9 mouse cellular contexts compared by ENCODE assay signal in the genomic region with DNA sequence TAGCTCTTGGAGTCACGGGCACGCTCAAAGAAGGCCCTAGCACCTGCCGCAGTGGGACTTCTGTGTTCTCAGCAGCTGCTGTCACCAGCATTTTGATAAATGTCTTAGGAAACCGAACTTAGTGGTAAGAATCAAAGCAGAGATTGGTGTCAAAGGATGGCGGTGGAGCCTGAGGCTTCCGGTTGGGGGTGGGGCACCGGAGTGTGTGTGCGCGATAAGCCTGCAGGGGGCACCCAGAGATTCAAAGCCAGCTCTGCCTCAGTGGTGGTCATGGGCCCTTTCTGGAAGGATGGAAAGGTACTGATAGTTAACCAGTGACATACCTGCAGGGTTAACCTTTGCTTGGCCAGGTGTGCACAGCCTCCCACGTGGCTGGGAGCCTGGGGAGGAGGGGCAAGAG. TPM values are rescaled to one million over a fixed set of nuclear protein-coding genes. Genes with fewer than 3 reads are reported as not detected.
A peak's percentile ranks its signal among the peaks of the same experiment; 100 is the strongest.
DNase-seq lines count a peak whose midpoint lies in the region; ATAC-seq and TF ChIP-seq lines count a peak whose summit lies in the region.
"Had no signal": no experiment of that assay in that cellular context is flagged by ENCODE, and none has a peak within 500 bp of the region (broad histone marks: within the 10 kb centered on the region; RNA-seq: fewer than 3 reads in every experiment).

No protein-coding gene starts in this region.

- no peaks in the 10 kb centered on the region for H3K9me3 ChIP-seq in CH12.LX (replicated peaks; ENCODE audit: low read length)
- no peaks in the 10 kb centered on the region for H3K9me3 ChIP-seq in embryonic facial prominence, embryonic 13.5 days
- no peaks in the 10 kb centered on the region for H3K9me3 ChIP-seq in intestine, postnatal 0 days (ENCODE audit: control insufficient read depth)
- H3K9me3 ChIP-seq: G1E had no signal

- in situ Hi-C loops in CH12.LX (cut with MboI; ENCODE audit: low pct_ligation_motif_present, low pct_unique_long_range_greater_than_20kb, low sequenced_read_pairs) = no loop called here

- TF ChIP-seq CTCF in CH12.LX (conservative IDR thresholded peaks at IDR 0.05 in 1 of 2, IDR thresholded peaks at IDR 0.05 in 1 of 2; ENCODE audit: low read depth in 2 of 2, low read length in 2 of 2) = peak in 1 of 2 experiments; percentile 43; a peak in 2 of 4 replicates
- TF ChIP-seq CTCF in intestine, postnatal 0 days (IDR thresholded peaks at IDR 0.05; ENCODE audit: low read depth) = peak; percentile 71

- peak; percentile 27; the same call in 1 of the 2 replicates for ATAC-seq in frontal cortex, adult (ENCODE audit: low TSS enrichment)
- no peak for ATAC-seq in embryonic facial prominence, embryonic 13.5 days (ENCODE audit: insufficient number of reproducible peaks, insufficient read depth, low FRiP score, low TSS enrichment, low read depth)
- 0 out of 2 replicates have a peak, but pooled peaks have one; percentile 33 for ATAC-seq in intestine, postnatal 0 days

- peaks cover 87% of the 10 kb centered on the region for H3K27me3 ChIP-seq in CH12.LX (replicated peaks)
- H3K27me3 ChIP-seq in embryonic facial prominence, embryonic 13.5 days = no peaks in the 10 kb centered on the region
- no peaks in the 10 kb centered on the region for H3K27me3 ChIP-seq in intestine, postnatal 0 days (replicated peaks; ENCODE audit: control insufficient read depth, insufficient read depth, low read length)

- dilution Hi-C loops in CH12.LX (cut with MboI; ENCODE audit: extremely low pct_ligation_motif_present, extremely low pct_unique_long_range_greater_than_20kb, low sequenced_read_pairs) = no loop called here

- H3K27ac ChIP-seq in CH12.LX (ENCODE audit: insufficient read depth, low read depth) = no peak overlapping the region
- no peak overlapping the region; the same call in 1 of the 2 replicates for H3K27ac ChIP-seq in embryonic facial prominence, embryonic 13.5 days
- H3K27ac ChIP-seq in intestine, postnatal 0 days (ENCODE audit: low read depth, low read length) = no peak overlapping the region

- TF ChIP-seq RAD21 in CH12.LX (IDR thresholded peaks at IDR 0.05; ENCODE audit: low read depth, low read length) = peak; percentile 2; the same call in 1 of the 2 replicates

- no peak for TF ChIP-seq POLR2A in CH12.LX (IDR thresholded peaks at IDR 0.05; ENCODE audit: low read depth, low read length)

- WGBS in embryonic facial prominence, embryonic 13.5 days = 26% methylated on average over 10 of the region's 10 CpGs
- WGBS in intestine, postnatal 0 days = 20% methylated on average over 10 of the region's 10 CpGs

- DNase-seq in frontal cortex, postnatal 36 days (ENCODE audit: low spot score in 2 of 2) = no peak
- DNase-seq in CH12.LX (ENCODE audit: extremely low read depth) = no peak
- peak; percentile 49 for DNase-seq in lung, postnatal 36 days
- DNase-seq in testis, postnatal 10 days (ENCODE audit: low spot score) = peak; percentile 60
- DNase-seq in gastrocnemius, postnatal 14 days = no peak

- no peaks in the 10 kb centered on the region for H3K79me2 ChIP-seq in CH12.LX (replicated peaks; ENCODE audit: control insufficient read depth, extremely low read depth, insufficient read depth, poor library complexity, severe bottlenecking)

- intact Hi-C loops in gastrocnemius, postnatal 14 days (cut with DNase I; ENCODE audit: low total_unique reads) = no loop called here

- no peak overlapping the region for H3K4me3 ChIP-seq in CH12.LX (replicated peaks in 1 of 3; ENCODE audit: low read depth in 2 of 3, low read length in 2 of 3, poor library complexity in 1 of 3)
- no peak overlapping the region for H3K4me3 ChIP-seq in embryonic facial prominence, embryonic 13.5 days
- no peak overlapping the region for H3K4me3 ChIP-seq in intestine, postnatal 0 days (ENCODE audit: low read depth, low read length)

- no peak for TF ChIP-seq EP300 in CH12.LX (IDR thresholded peaks at IDR 0.05; ENCODE audit: low read length)

- H3K4me1 ChIP-seq in CH12.LX (ENCODE audit: control insufficient read depth in 1 of 2, insufficient read depth in 2 of 2) = no peaks in the 10 kb centered on the region
- H3K4me1 ChIP-seq in embryonic facial prominence, embryonic 13.5 days = peaks cover 22% of the 10 kb centered on the region
- peaks cover 14% of the 10 kb centered on the region; the same call in 1 of the 2 replicates for H3K4me1 ChIP-seq in intestine, postnatal 0 days (replicated peaks; ENCODE audit: control insufficient read depth, insufficient read depth, low read length)

- H3K36me3 ChIP-seq in CH12.LX (replicated peaks in 1 of 2; ENCODE audit: control insufficient read depth in 1 of 2, insufficient read depth in 1 of 2, low read length in 1 of 2) = no peaks in the 10 kb centered on the region
- peaks cover 15% of the 10 kb centered on the region for H3K36me3 ChIP-seq in embryonic facial prominence, embryonic 13.5 days
- H3K36me3 ChIP-seq in intestine, postnatal 0 days (ENCODE audit: control insufficient read depth, insufficient read depth) = 0 out of 2 replicates have a peak, but pooled peaks cover 1% of the 10 kb centered on the region
- H3K36me3 ChIP-seq: G1E had no signal

- H3K4me2 ChIP-seq in CH12.LX (ENCODE audit: insufficient read depth, low read depth, poor library complexity, severe bottlenecking) = no peak overlapping the region
- H3K4me2 ChIP-seq in embryonic facial prominence, embryonic 13.5 days = 0 out of 2 replicates have a peak overlapping the region, but pooled peaks have one; percentile 7
- peak overlapping the region; percentile 28; the same call in 1 of the 2 replicates for H3K4me2 ChIP-seq in intestine, postnatal 0 days (replicated peaks; ENCODE audit: low read depth)

- H3K9ac ChIP-seq in CH12.LX (ENCODE audit: insufficient read depth, low read depth) = no peak overlapping the region
- no peak overlapping the region for H3K9ac ChIP-seq in embryonic facial prominence, embryonic 13.5 days
- no peak overlapping the region for H3K9ac ChIP-seq in intestine, postnatal 0 days (ENCODE audit: low read depth, low read length)

TF ChIP-seq in CH12.LX, 34 proteins besides CTCF, POLR2A, EP300 and RAD21:
- TF ChIP-seq MAFK (IDR thresholded peaks at IDR 0.05; ENCODE audit: insufficient replicate concordance, low read length) = no peak
- peak; percentile 39; the same call in 1 of the 2 replicates for TF ChIP-seq CHD2 (IDR thresholded peaks at IDR 0.05; ENCODE audit: low read length)
- no peak for TF ChIP-seq UBTF (IDR thresholded peaks at IDR 0.05; ENCODE audit: low read depth, low read length)
- TF ChIP-seq BHLHE40 (IDR thresholded peaks at IDR 0.05; ENCODE audit: low read depth, low read length) = no peak
- no peak for TF ChIP-seq TBP (conservative IDR thresholded peaks at IDR 0.05; ENCODE audit: low read depth, low read length)
- TF ChIP-seq SMC3 (IDR thresholded peaks at IDR 0.05; ENCODE audit: low read depth, low read length) = peak; percentile 23; the same call in 1 of the 2 replicates
TF ChIP-seq in CH12.LX: peak in this region for 2.

RNA-seq across cellular contexts. Expression of a gene that starts 21.0 kb away (rescaled TPM):
- total RNA-seq in CH12.LX (2012; rRNA removed) (not detected in 2 replicates), CH12.LX (2014; rRNA removed) (not detected in 2 replicates)
- not detected in 2 replicates for polyA plus RNA-seq in CH12.LX (2012; ENCODE audit: insufficient read length, low read depth)
- 1.7 and 2.5 TPM in 2 replicates for polyA plus RNA-seq in embryonic facial prominence, embryonic 13.5 days (2015; fragmentation: Nextera tagmentation; extraction: Ambion mirVana)
- polyA plus RNA-seq in intestine, postnatal 0 days (2015; fragmentation: Nextera tagmentation; extraction: Ambion mirVana) = 0.16 and 0.24 TPM in 2 replicates
- 1,000 to 10,000 TPM in 1 of 2 experiments, 100 to 1,000 TPM in 1; 840 to 1,154 TPM for total RNA-seq in gastrocnemius, postnatal 14 days (2021)
- total RNA-seq: G1E had no signal
- polyA plus RNA-seq: G1E had no signal

RNA-seq across cellular contexts. Expression of a gene that starts 27.0 kb away (rescaled TPM):
- not detected in 2 replicates for total RNA-seq in CH12.LX (2012; rRNA removed)
- total RNA-seq in CH12.LX (2014; rRNA removed) = not detected in 2 replicates
- polyA plus RNA-seq in CH12.LX (2012; ENCODE audit: insufficient read length, low read depth) = not detected in 2 replicates
- polyA plus RNA-seq in embryonic facial prominence, embryonic 13.5 days (2015; fragmentation: Nextera tagmentation; extraction: Ambion mirVana) = 0.22 and 0.45 TPM in 2 replicates
- 0.67 and 1.3 TPM in 2 replicates for polyA plus RNA-seq in intestine, postnatal 0 days (2015; fragmentation: Nextera tagmentation; extraction: Ambion mirVana)
- 10 to 100 TPM; 23.4 to 33.2 TPM for total RNA-seq in gastrocnemius, postnatal 14 days (2021)
- polyA plus RNA-seq: G1E had no signal

Comparison
In these comparisons a context has a peak if more than half of its experiments do, and no peak if none do; other contexts are left out.
1. DNase-seq: peak in lung, postnatal 36 days (single experiment) and testis, postnatal 10 days (single experiment); none in frontal cortex, postnatal 36 days (0 of 2), CH12.LX (single experiment) and gastrocnemius, postnatal 14 days (single experiment).